Mouse (Mus musculus) right cerebral cortex, postnatal 14 days (tissue): ENCODE data around the gene Olfr356.

ENCODE experiments used
- DNase-seq: peaks from one replicate; pipeline ENCODE4 v3.0.0; 2022

Olfr356 gene

DNA sequence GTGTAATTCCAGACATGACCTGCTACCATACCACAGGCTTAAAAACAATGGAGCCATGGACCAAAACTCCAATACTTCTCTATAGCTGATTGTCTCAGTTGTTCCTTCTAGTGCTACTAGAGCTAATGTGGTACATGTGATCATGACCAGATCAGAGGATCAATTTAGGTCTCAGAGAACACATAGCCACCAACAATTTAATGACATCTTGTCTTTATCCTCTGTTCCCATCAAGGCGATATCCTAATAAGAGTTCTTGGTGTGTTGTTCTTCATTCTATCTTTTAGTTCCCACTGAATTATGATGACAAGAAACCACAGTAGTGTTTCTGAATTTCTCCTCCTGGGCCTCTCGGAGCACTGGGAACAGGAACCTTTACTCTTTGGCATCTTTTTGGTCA lies at the start of gene Olfr356:
TSS of gene Olfr356 (plus strand) at position 301 of the 400 bp plus-strand sequence.
- DNase-seq = no peak

DNA sequence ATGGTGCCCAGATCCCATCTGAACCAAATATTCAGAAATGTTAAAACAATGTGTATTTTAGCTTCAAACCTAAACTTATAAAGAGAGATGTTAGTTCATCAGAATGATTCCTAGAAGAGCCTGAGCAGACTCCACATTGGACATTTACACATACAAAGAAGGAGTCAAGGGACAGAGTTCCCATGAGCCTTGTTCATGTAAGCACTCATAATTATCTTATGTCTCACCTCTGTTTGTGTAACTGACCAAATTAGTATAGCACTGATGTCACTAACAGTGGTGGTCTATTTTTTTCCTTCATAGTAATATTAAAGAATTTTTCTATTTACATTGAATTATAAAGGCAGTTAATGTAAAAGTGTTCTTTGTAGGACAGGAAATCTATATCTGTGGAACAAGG lies 44.1 kb upstream of the Olfr356 start, which contains the start of gene Olfr353:
TSS of gene Olfr353 (minus strand) at position 101 of the 400 bp plus-strand sequence.
- DNase-seq = no peak

DNA sequence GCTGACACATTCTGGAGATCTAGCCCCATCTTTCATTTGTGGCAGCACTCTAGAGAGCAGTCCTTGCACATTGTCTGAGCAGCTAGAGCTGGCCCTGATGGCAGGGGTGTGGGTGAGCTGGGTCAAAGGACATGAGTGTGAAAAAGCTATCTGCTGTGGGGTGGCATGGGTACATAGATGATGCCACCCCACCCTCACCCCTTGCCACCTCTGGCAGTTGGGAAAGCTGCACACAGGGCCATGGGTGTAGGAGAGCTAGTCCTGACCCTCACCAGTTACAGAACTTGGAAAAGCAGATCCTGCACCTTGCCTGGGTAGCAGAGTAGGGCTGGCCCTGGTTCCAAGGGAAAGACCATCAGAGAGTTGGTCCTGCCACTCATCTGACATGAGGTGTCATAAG lies 39.8 kb upstream of the Olfr356 start:
- DNase-seq = no peak

DNA sequence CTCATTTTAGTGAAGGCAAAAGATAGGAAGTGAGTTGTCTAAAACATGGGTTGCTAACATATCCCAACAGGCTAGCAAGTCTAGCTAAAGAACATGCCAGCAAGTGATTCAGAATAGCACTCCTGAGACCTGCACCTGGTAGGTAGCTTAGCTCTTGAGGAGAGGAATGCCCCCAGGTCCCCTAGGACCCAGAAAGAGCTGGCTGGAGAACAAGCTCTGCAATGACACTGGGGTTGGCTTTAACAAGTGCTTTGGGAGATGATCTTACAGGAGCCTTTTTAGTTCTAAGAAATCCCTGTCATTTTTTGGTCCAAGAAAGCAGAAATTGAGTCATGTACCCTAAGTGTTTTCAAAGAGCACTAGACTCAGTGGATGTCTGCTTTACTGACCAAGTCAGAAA lies 31.5 kb upstream of the Olfr356 start, which contains the start of gene Olfr354:
TSS of gene Olfr354 (plus strand) at position 301 of the 400 bp plus-strand sequence.
- no peak for DNase-seq

DNA sequence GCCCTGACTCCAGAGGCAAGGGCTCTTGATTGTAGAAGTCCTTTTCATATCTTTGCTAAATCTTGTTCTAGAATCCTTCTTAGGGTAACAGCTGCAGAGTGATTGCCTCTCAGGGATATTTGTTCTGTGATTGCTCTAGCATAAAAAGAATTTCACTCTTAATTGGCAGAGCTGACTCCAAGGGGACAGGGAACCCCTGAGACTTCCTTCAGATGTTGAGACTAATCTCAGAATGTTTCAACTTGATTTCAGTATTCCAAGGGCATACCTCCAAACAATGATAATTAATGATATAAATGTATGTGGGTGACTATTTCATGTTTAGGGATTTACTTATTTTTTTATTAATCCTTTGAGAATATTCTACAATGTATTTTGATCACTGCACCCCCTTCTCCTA lies 8.1 kb upstream of the Olfr356 start, which contains the start of gene Olfr355:
TSS of gene Olfr355 (minus strand) at position 101 of the 400 bp plus-strand sequence.
- no peak for DNase-seq
